Mouse (Mus musculus) liver, adult 2 months (tissue): ENCODE measurements around the gene Man1b1.

Experiments used
- CTCF ChIP-seq: fragments of 200-500 bp; IDR thresholded peaks from 2 replicates; pipeline ENCODE4 v1.5.1; 2011; ENCODE audit warnings: low read depth, low read length, control low read depth
- POLR2A ChIP-seq: fragments of 200-500 bp; IDR thresholded peaks from 2 replicates; pipeline ENCODE4 v1.6.1; 2011; ENCODE audit warnings: low read length, control low read depth; ENCODE audit not compliant: insufficient read depth; ENCODE audit errors: extremely low read depth

DNA sequence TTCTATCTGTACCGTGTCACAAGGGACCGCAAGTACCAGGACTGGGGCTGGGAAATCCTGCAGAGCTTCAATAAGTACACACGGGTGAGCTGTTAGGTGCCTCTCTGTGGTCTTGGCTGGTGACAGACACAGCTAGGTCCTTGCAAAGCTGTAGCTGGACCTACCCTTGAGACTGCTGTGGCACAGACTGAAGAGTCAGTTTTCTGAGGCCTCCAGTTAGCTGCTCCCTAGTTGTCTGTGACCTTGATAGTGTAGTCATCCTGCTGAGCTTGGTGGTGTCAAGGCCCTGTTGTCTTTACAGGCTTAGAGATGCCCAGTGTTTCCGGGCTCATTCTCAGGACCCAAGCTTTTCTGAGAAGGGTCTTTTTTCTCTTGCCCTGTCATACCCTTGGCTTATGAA, 17.4 kb downstream of the Man1b1 start:
- TF ChIP-seq CTCF (no peak), POLR2A (no peak)
